Mouse (Mus musculus): ENCODE data around the gene Zfp12. TPM values are rescaled to one million over a fixed set of nuclear protein-coding genes. Genes with fewer than 3 reads are reported as not detected.

The Zfp12 gene
- polyA plus RNA-seq, 1 experiment from 2014 or later = 2.0 TPM

DNA sequence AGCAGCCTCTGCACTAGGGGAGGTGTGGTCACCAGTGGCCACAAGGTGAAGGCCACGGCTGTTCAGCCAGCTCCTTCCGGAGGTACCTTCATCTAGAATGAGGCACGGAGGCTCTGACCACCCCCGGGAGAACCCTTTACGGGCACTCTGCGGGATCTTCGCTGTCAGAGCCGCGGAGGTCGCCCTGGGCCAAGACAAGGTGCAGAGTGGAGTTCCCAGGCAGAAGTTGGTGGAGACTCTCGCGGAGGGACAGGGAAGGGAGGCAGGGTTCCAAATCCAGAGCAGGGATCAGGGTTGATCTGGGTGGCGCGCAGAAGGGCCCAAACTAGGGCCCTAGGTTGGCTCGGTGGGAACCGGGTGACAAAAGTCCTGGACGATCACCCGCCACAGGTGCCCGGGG, 57.9 kb downstream of the Zfp12 start:
- 2% methylated on average over 19 of the region's 19 CpGs for WGBS (ENCODE audit: insufficient replicate concordance)
- H3K4me3 ChIP-seq (ENCODE audit: low read depth, low read length) = peak overlapping the region; percentile 32

DNA sequence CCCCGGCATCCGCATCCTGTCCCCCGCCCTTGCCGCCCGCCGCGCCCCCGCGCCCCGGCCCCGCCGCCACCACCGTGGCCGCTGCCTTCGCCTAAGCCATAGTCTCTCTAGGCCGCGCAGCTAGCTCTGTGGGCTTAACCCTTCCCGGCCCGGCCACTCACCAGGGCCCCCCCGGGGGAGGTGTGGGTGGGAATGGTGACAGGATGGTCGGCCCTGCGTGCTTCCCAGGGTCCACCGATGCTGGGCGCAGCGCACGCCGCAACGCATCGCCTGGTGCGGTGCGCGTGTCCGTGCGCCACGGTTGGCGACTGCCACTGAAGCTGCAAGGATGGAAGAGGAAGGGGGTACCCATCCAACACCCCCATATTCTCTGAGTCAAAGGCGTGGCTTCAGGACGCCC, 58.4 kb downstream of the Zfp12 start, which contains the start of gene Zfp853:
TSS of gene Zfp853 (minus strand) at position 220 of the 400 bp plus-strand sequence.
- Histone ChIP-seq H3K4me3 (ENCODE audit: low read depth, low read length) (peak within 1 kb of the TSS; percentile 32), H3K4me2 (ENCODE audit: low read depth, low read length) (peak within 1 kb of the TSS; percentile 48), H3K36me3 (ENCODE audit: control insufficient read depth, insufficient read depth) (no peaks in the 10 kb centered on the region), H3K4me1 (ENCODE audit: control insufficient read depth, low read depth, low read length) (no peaks in the 10 kb centered on the region; the same call in none of the 2 replicates), H3K9me3 (replicated peaks; ENCODE audit: control insufficient read depth, low read length) (0 out of 2 replicates have a peak, but pooled peaks cover 2% of the 10 kb centered on the region), H3K27me3 (ENCODE audit: control insufficient read depth, insufficient read depth, low read depth, low read length) (peaks cover 48% of the 10 kb centered on the region), H3K9ac (ENCODE audit: low read depth, low read length) (no peak within 1 kb of the TSS), H3K27ac (ENCODE audit: low read length) (no peak within 1 kb of the TSS)
- WGBS (ENCODE audit: insufficient replicate concordance) = 9% methylated on average over 31 of the region's 38 CpGs
- ATAC-seq (ENCODE audit: low read depth) = no peak

More for the DNA sequence above, 57.9 kb downstream of the Zfp12 start:
- Histone ChIP-seq H3K27me3 (ENCODE audit: control insufficient read depth, insufficient read depth, low read depth, low read length) (peaks cover 53% of the 10 kb centered on the region), H3K9ac (ENCODE audit: low read depth, low read length) (no peak overlapping the region), H3K27ac (ENCODE audit: low read length) (no peak overlapping the region), H3K9me3 (replicated peaks; ENCODE audit: control insufficient read depth, low read length) (0 out of 2 replicates have a peak, but pooled peaks cover 2% of the 10 kb centered on the region), H3K4me2 (ENCODE audit: low read depth, low read length) (peak overlapping the region; percentile 48), H3K4me1 (ENCODE audit: control insufficient read depth, low read depth, low read length) (no peaks in the 10 kb centered on the region; the same call in none of the 2 replicates), H3K36me3 (ENCODE audit: control insufficient read depth, insufficient read depth) (no peaks in the 10 kb centered on the region)
- ATAC-seq (ENCODE audit: low read depth) = no peak

DNA sequence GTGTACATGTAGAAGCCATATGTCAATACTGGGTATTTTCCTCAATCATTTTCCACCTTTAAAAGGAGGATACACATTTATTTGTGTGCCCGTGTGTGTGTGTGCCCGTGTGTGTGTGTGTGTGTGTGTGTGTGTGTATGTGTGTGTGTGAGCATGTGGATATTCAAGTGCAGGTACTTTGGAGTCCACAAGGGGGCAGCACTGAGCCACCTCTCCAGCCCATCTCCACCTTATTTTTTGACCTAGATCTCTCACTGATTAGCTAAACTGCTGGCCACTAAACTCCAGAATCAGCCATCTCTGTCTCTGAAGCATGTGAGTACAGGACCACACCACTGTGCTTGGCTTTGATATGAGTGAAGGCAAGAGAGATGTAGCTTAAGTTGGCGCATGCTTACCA, 59.9 kb downstream of the Zfp12 start:
- H3K27me3 ChIP-seq (ENCODE audit: control insufficient read depth, insufficient read depth, low read depth, low read length) = peaks cover 36% of the 10 kb centered on the region
- H3K27ac ChIP-seq (ENCODE audit: low read length) = no peak overlapping the region
- H3K4me1 ChIP-seq (ENCODE audit: control insufficient read depth, low read depth, low read length) = no peaks in the 10 kb centered on the region; the same call in 1 of the 2 replicates
- peaks cover 7% of the 10 kb centered on the region; the same call in 1 of the 2 replicates for H3K36me3 ChIP-seq (ENCODE audit: control insufficient read depth, insufficient read depth)
- no peak overlapping the region for H3K4me3 ChIP-seq (ENCODE audit: low read depth, low read length)
- H3K9ac ChIP-seq (ENCODE audit: low read depth, low read length) = no peak overlapping the region
- H3K9me3 ChIP-seq (replicated peaks; ENCODE audit: control insufficient read depth, low read length) = 0 out of 2 replicates have a peak, but pooled peaks cover 2% of the 10 kb centered on the region
- ATAC-seq (ENCODE audit: low read depth) = no peak
- 73% methylated on average over 3 of the region's 3 CpGs for WGBS (ENCODE audit: insufficient replicate concordance)
- H3K4me2 ChIP-seq (ENCODE audit: low read depth, low read length) = no peak overlapping the region

DNA sequence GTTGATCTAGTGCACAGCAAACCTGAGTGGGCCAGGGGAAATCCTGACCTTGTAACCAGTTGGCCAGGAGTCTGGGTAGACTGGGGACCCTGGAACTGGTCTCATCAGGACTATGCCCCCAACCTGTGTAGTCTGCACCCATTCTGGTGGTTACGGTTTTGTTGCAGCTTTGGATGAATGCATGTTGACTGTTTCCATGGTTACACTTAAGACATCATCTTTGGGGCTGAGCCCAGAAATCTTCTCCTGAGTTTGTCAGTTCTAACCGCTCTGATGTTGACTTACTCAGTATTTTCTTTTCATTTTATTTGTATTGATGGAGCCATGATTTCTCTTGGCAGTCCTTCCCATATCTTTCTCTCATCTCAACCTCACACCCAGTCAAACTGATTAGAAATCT, 60.4 kb downstream of the Zfp12 start:
- Histone ChIP-seq H3K9ac (ENCODE audit: low read depth, low read length) (no peak overlapping the region), H3K27ac (ENCODE audit: low read length) (no peak overlapping the region), H3K27me3 (ENCODE audit: control insufficient read depth, insufficient read depth, low read depth, low read length) (peaks cover 36% of the 10 kb centered on the region), H3K36me3 (ENCODE audit: control insufficient read depth, insufficient read depth) (peaks cover 12% of the 10 kb centered on the region), H3K4me2 (ENCODE audit: low read depth, low read length) (no peak overlapping the region), H3K4me3 (ENCODE audit: low read depth, low read length) (no peak overlapping the region), H3K9me3 (replicated peaks; ENCODE audit: control insufficient read depth, low read length) (0 out of 2 replicates have a peak, but pooled peaks cover 2% of the 10 kb centered on the region), H3K4me1 (ENCODE audit: control insufficient read depth, low read depth, low read length) (no peaks in the 10 kb centered on the region; the same call in 1 of the 2 replicates)
- no peak for ATAC-seq (ENCODE audit: low read depth)
- 84% methylated on average over 2 of the region's 2 CpGs for WGBS (ENCODE audit: insufficient replicate concordance)

DNA sequence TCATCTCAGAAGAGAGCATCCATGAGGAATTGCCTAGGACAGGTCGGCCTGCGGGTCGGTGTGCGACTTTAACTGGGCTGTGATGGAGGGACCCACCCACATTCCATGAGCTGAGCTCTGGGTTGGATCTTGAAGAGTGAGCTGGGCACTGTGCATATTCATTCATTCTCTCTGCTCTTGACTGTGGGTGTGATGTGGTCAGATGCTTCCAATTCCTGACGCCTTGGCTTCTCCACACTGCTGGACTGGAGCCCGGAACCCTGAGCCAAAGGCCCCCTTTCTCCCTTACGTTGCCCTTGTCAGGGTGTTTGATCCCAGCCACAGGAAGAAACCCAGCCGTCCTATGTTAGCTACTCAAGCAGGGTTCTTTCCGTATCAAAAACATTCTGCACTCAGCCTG, 63.0 kb downstream of the Zfp12 start:
- H3K27me3 ChIP-seq (ENCODE audit: control insufficient read depth, insufficient read depth, low read depth, low read length) = peaks cover 16% of the 10 kb centered on the region
- no peak overlapping the region for H3K4me2 ChIP-seq (ENCODE audit: low read depth, low read length)
- WGBS (ENCODE audit: insufficient replicate concordance) = 84% methylated on average over 9 of the region's 9 CpGs
- no peaks in the 10 kb centered on the region; the same call in 1 of the 2 replicates for H3K4me1 ChIP-seq (ENCODE audit: control insufficient read depth, low read depth, low read length)
- H3K9me3 ChIP-seq (replicated peaks; ENCODE audit: control insufficient read depth, low read length) = 0 out of 2 replicates have a peak, but pooled peaks cover 2% of the 10 kb centered on the region
- H3K9ac ChIP-seq (ENCODE audit: low read depth, low read length) = no peak overlapping the region
- ATAC-seq (ENCODE audit: low read depth) = no peak
- peaks cover 20% of the 10 kb centered on the region for H3K36me3 ChIP-seq (ENCODE audit: control insufficient read depth, insufficient read depth)
- H3K27ac ChIP-seq (ENCODE audit: low read length) = no peak overlapping the region
- H3K4me3 ChIP-seq (ENCODE audit: low read depth, low read length) = no peak overlapping the region

DNA sequence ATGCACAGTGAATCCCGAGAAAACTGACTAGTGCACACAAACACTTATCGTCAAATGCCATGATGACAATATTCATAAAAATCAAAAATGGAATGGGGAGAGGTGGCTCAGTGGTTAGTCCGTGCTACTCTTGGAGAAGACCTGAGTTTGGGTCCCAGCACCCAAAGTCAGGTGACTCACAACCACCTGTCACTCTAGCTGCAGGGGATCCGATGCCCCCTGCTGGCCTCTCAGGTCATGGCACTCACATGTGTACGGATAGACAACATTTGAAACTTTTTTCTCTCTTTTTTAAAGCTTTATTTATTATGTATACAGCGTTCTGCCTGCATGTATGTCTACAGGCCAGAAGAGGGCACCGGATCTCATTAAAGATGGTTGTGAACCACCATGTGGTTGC, 63.4 kb downstream of the Zfp12 start:
- Histone ChIP-seq H3K27me3 (ENCODE audit: control insufficient read depth, insufficient read depth, low read depth, low read length) (peaks cover 12% of the 10 kb centered on the region), H3K4me3 (ENCODE audit: low read depth, low read length) (no peak overlapping the region), H3K4me1 (ENCODE audit: control insufficient read depth, low read depth, low read length) (no peaks in the 10 kb centered on the region; the same call in 1 of the 2 replicates), H3K9me3 (replicated peaks; ENCODE audit: control insufficient read depth, low read length) (0 out of 2 replicates have a peak, but pooled peaks cover 2% of the 10 kb centered on the region), H3K4me2 (ENCODE audit: low read depth, low read length) (no peak overlapping the region), H3K9ac (ENCODE audit: low read depth, low read length) (no peak overlapping the region), H3K27ac (ENCODE audit: low read length) (no peak overlapping the region), H3K36me3 (ENCODE audit: control insufficient read depth, insufficient read depth) (peaks cover 20% of the 10 kb centered on the region)
- 81% methylated on average over 7 of the region's 7 CpGs for WGBS (ENCODE audit: insufficient replicate concordance)
- ATAC-seq (ENCODE audit: low read depth) = no peak

Other genes starting within 250 kb of the Zfp12 start
- 14.3 and 14.6 TPM in 2 replicates for gene Rnf216, start 122.2 kb upstream of the Zfp12 start, polyA plus RNA-seq (2015; fragmentation: Nextera tagmentation; extraction: Ambion mirVana)
- gene Olfr718-ps1, start 87.6 kb upstream of the Zfp12 start, polyA plus RNA-seq (2015; fragmentation: Nextera tagmentation; extraction: Ambion mirVana) = not detected in 2 replicates
- 1.4 and 1.5 TPM in 2 replicates for gene Rbak, start 54.4 kb upstream of the Zfp12 start, polyA plus RNA-seq (2015; fragmentation: Nextera tagmentation; extraction: Ambion mirVana)
- gene Spdye4b, start 54.1 kb upstream of the Zfp12 start, polyA plus RNA-seq (2015; fragmentation: Nextera tagmentation; extraction: Ambion mirVana) = not detected in 2 replicates
- gene Spdye4a, start 8.3 kb upstream of the Zfp12 start, polyA plus RNA-seq (2015; fragmentation: Nextera tagmentation; extraction: Ambion mirVana) = not detected in 2 replicates
- 0.12 and 0.26 TPM in 2 replicates for gene Zfp316, start 34.9 kb downstream of the Zfp12 start, polyA plus RNA-seq (2015; fragmentation: Nextera tagmentation; extraction: Ambion mirVana)
- not detected in 2 replicates for gene Zfp853, start 58.5 kb downstream of the Zfp12 start, polyA plus RNA-seq (2015; fragmentation: Nextera tagmentation; extraction: Ambion mirVana)
- gene E130309D02Rik, start 80.2 kb downstream of the Zfp12 start, polyA plus RNA-seq (2015; fragmentation: Nextera tagmentation; extraction: Ambion mirVana) = 16.6 and 16.8 TPM in 2 replicates
- gene Zdhhc4, start 94.1 kb downstream of the Zfp12 start, polyA plus RNA-seq (2015; fragmentation: Nextera tagmentation; extraction: Ambion mirVana) = 23.9 and 25.5 TPM in 2 replicates
- gene Grid2ip, start 122.2 kb downstream of the Zfp12 start, polyA plus RNA-seq (2015; fragmentation: Nextera tagmentation; extraction: Ambion mirVana) = not detected in 2 replicates
- gene Kdelr2, start 168.7 kb downstream of the Zfp12 start, polyA plus RNA-seq (2015; fragmentation: Nextera tagmentation; extraction: Ambion mirVana) = 145 and 150 TPM in 2 replicates
- 7.3 and 7.7 TPM in 2 replicates for gene Daglb, start 229.4 kb downstream of the Zfp12 start, polyA plus RNA-seq (2015; fragmentation: Nextera tagmentation; extraction: Ambion mirVana)

Data from liver, embryonic 16.5 days (tissue).